Mouse (Mus musculus) intestine, postnatal 0 days (tissue): ENCODE measurements around the gene Eif3i. TPM values are rescaled to one million over a fixed set of nuclear protein-coding genes. Genes with fewer than 3 reads are reported as not detected.

Experiments
- ATAC-seq: fragments of 200-750 bp; cut with Nextera tagmentation; 2 replicates; pipeline ENCODE4 v1.8.0; 2017; ENCODE audit warnings: mild to moderate bottlenecking, moderate TSS enrichment, moderate library complexity
- H3K27ac ChIP-seq: fragments of 300-500 bp; sonication (generic); 2 replicates; pipeline ENCODE4 v1.5.1; 2014; ENCODE audit warnings: mild to moderate bottlenecking, low read depth, low read length, moderate library complexity
- H3K27me3 ChIP-seq: fragments of 300-500 bp; sonication (generic); replicated peaks from 2 replicates; pipeline ENCODE4 v1.6.1; 2014; ENCODE audit warnings: low read length, mixed read lengths; ENCODE audit not compliant: control insufficient read depth, insufficient read depth
- H3K36me3 ChIP-seq: fragments of 300-500 bp; sonication (generic); 2 replicates; pipeline ENCODE4 v1.6.1; 2014; ENCODE audit warnings: mild to moderate bottlenecking, moderate library complexity; ENCODE audit not compliant: control insufficient read depth, insufficient read depth
- H3K4me1 ChIP-seq: fragments of 300-500 bp; sonication (generic); replicated peaks from 2 replicates; pipeline ENCODE4 v1.6.1; 2014; ENCODE audit warnings: antibody characterized with exemption, low read length, mixed read lengths; ENCODE audit not compliant: control insufficient read depth, insufficient read depth
- H3K4me2 ChIP-seq: fragments of 300-500 bp; sonication (generic); replicated peaks from 2 replicates; pipeline ENCODE4 v1.6.1; 2014; ENCODE audit warnings: low read depth, mild to moderate bottlenecking, moderate library complexity
- H3K4me3 ChIP-seq: fragments of 300-500 bp; sonication (generic); 2 replicates; pipeline ENCODE4 v1.5.1; 2014; ENCODE audit warnings: low read depth, low read length
- H3K9ac ChIP-seq: fragments of 300-500 bp; sonication (generic); 2 replicates; pipeline ENCODE4 v1.6.1; 2014; ENCODE audit warnings: mild to moderate bottlenecking, low read depth, low read length
- H3K9me3 ChIP-seq: fragments of 300-500 bp; sonication (generic); 2 replicates; pipeline ENCODE4 v1.6.1; 2016; ENCODE audit warnings: mixed run types; ENCODE audit not compliant: control insufficient read depth
- CTCF ChIP-seq: sonication (generic); IDR thresholded peaks from 2 replicates; pipeline ENCODE4 v1.5.1; 2016; ENCODE audit warnings: low read depth, mild to moderate bottlenecking, control low read depth, antibody characterized with exemption, moderate library complexity
- WGBS: fragments of 180-500 bp; shearing (Covaris S2); extraction: QIAGEN DNeasy Blood & Tissue Kit; methylation state at CpG from one replicate; pipeline ENCODE4 v1.1.7; 2014; 5-methylcytosine and 5-hydroxymethylcytosine counted together
- polyA plus RNA-seq: library from polyadenylated mRNA; unstranded; fragments of >200 nt; fragmentation: Nextera tagmentation; extraction: Ambion mirVana; gene quantifications from 2 replicates; pipeline ENCODE4 v1.2.1, GENCODE M21; 2015

The Eif3i gene
- polyA plus RNA-seq, 1 experiment from 2014 or later, result 144 TPM

DNA sequence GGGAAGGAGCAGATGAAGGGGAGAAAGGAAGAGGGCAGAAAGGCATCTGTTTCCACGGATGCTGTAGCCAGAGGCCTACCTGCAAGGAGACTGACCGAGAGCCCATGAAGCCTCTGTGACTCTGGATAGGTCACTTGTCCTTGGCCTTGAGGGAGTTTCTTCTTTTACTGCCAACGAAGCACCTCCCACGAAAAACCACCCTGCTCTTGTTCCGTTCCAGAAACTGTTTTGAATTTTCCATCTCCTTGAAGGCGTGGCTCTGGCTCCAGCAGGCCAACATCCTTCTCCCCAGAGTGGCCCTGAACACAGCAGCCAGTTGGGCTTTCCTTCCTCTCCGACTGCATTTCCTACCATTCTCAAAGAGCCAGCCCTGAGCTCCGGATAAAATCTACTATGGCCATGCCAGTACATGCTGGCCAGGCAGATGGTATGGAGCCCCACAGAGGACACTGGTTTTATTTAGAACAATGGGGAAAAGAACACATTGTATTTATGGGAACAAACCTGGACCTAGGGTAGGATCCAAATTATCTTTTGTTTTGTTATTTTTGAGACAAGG, 20.9 kb upstream of the Eif3i start:
- no peaks in the 10 kb centered on the region for H3K9me3 ChIP-seq
- WGBS, result 77% methylated on average over 8 of the region's 8 CpGs
- H3K27ac ChIP-seq, result 0 out of 2 replicates have a peak overlapping the region, but pooled peaks have one; percentile 7
- no peak for ATAC-seq
- H3K4me1 ChIP-seq, result peaks cover 18% of the 10 kb centered on the region
- H3K4me2 ChIP-seq, result peak overlapping the region; percentile 9; the same call in 1 of the 2 replicates
- TF ChIP-seq CTCF, result no peak
- peaks cover 12% of the 10 kb centered on the region; the same call in 1 of the 2 replicates for H3K36me3 ChIP-seq
- H3K9ac ChIP-seq, result no peak overlapping the region
- H3K27me3 ChIP-seq, result no peaks in the 10 kb centered on the region
- H3K4me3 ChIP-seq, result no peak overlapping the region

GRCm38 (mm10) chr4:129620419-129621282, 20.2 kb upstream of the Eif3i start:
- peak overlapping the region; percentile 21; the same call in 1 of the 2 replicates for H3K4me2 ChIP-seq
- H3K27ac ChIP-seq, result no peak overlapping the region; the same call in 1 of the 2 replicates
- WGBS, result 78% methylated on average over 11 of the region's 11 CpGs
- H3K27me3 ChIP-seq, result no peaks in the 10 kb centered on the region
- peaks cover 18% of the 10 kb centered on the region for H3K4me1 ChIP-seq
- H3K4me3 ChIP-seq, result no peak overlapping the region
- H3K9me3 ChIP-seq, result no peaks in the 10 kb centered on the region
- TF ChIP-seq CTCF, result no peak
- H3K36me3 ChIP-seq, result peaks cover 10% of the 10 kb centered on the region; the same call in 1 of the 2 replicates
- H3K9ac ChIP-seq, result no peak overlapping the region
- no peak for ATAC-seq

GRCm38 (mm10) chr4:129618786-129619691, 18.6 kb upstream of the Eif3i start, which contains the start of gene Iqcc:
Iqcc (minus strand) TSS chr4:129619099.
- ATAC-seq, result peak; percentile 81
- Histone ChIP-seq H3K27me3 (no peaks in the 10 kb centered on the region), H3K27ac (peak within 1 kb of the TSS; percentile 54), H3K9me3 (no peaks in the 10 kb centered on the region), H3K9ac (peak within 1 kb of the TSS; percentile 41), H3K4me2 (peak within 1 kb of the TSS; percentile 89), H3K36me3 (peaks cover 10% of the 10 kb centered on the region; the same call in 1 of the 2 replicates), H3K4me3 (peak within 1 kb of the TSS; percentile 70), H3K4me1 (peaks cover 10% of the 10 kb centered on the region)
- 3% methylated on average over 43 of the region's 44 CpGs for WGBS
- TF ChIP-seq CTCF, result peak; percentile 37

- H3K4me3 ChIP-seq, result peak overlapping the region; percentile 70
- WGBS, result 95% methylated on average over 5 of the region's 5 CpGs
Observed at GRCm38 (mm10) chr4:129618031-129618430, 17.6 kb upstream of the Eif3i start.

GRCm38 (mm10) chr4:129617121-129617641, 16.7 kb upstream of the Eif3i start:
- no peaks in the 10 kb centered on the region for H3K27me3 ChIP-seq
- H3K4me2 ChIP-seq, result no peak overlapping the region
- 93% methylated on average over 7 of the region's 7 CpGs for WGBS
- peaks cover 6% of the 10 kb centered on the region for H3K4me1 ChIP-seq
- no peaks in the 10 kb centered on the region for H3K9me3 ChIP-seq
- H3K27ac ChIP-seq, result no peak overlapping the region
- no peak for ATAC-seq
- no peak overlapping the region for H3K9ac ChIP-seq
- H3K4me3 ChIP-seq, result no peak overlapping the region
- TF ChIP-seq CTCF, result no peak
- H3K36me3 ChIP-seq, result peaks cover 10% of the 10 kb centered on the region; the same call in 1 of the 2 replicates

More at GRCm38 (mm10) chr4:129618031-129618430, 17.6 kb upstream of the Eif3i start:
- Histone ChIP-seq H3K9ac (peak overlapping the region; percentile 41; the same call in 1 of the 2 replicates), H3K4me1 (peaks cover 10% of the 10 kb centered on the region), H3K27ac (peak overlapping the region; percentile 54; the same call in 1 of the 2 replicates), H3K27me3 (no peaks in the 10 kb centered on the region), H3K9me3 (no peaks in the 10 kb centered on the region), H3K36me3 (peaks cover 10% of the 10 kb centered on the region; the same call in 1 of the 2 replicates), H3K4me2 (peak overlapping the region; percentile 89)
- no peak for TF ChIP-seq CTCF
- ATAC-seq, result no peak
